Mouse (Mus musculus): ENCODE data around the gene Mfsd11.
"Not testable (repeated sequence)": the region's sequence is repeated elsewhere in the genome, so short reads cannot be mapped to it uniquely, and the experiment has no call there.

Gene Mfsd11

DNA sequence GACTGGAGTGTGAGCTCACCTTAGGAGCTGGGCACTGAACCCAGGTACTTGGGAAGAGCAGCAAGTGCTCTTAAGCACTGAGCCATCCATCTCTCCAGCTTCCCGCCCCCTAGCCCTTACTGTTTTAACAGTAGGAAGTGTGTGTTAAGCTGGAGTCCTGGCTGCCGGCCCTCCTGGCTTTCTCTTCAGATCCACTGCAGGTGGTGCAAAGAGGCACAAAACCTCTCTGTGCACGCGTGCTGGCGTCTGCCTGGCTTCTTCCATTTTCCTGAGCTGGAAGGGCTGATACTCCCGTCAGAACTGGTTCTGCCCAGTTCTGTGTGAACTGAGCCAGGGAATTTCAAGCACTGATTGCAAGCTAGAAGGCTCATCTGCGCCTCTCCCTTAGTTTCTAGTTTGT, 28.6 kb downstream of the Mfsd11 start:
- in situ Hi-C loops (cut with MboI; ENCODE audit: low sequenced_read_pairs) = loop anchor here (10.0 to 25.0 kb wide), 2 partner anchors 134 to 306 kb away; partner anchors contain the start of gene Sept9

DNA sequence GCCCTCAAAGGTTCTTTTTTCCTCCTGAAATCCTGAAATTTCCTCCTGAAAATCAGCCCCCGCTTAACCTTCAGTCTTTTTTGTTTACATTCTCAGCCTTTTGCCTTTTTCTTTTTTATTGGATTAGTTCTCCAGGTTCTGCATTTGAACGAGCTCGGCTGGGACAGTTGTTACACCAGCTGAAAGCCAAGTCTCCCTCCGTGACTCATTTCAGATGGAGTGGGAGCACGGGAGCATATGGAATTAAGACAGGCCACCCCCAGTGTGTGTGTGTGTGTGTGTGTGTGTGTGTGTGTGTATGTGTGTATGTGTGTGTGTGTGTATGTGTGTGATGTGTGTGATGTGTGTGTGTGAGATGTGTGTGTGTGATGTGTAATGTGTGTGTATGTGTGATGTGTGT, 29.2 kb downstream of the Mfsd11 start:
- in situ Hi-C loops (cut with MboI; ENCODE audit: low sequenced_read_pairs) = loop anchor here (10.0 to 25.0 kb wide), 2 partner anchors 133 to 306 kb away; partner anchors contain the start of gene Sept9

DNA sequence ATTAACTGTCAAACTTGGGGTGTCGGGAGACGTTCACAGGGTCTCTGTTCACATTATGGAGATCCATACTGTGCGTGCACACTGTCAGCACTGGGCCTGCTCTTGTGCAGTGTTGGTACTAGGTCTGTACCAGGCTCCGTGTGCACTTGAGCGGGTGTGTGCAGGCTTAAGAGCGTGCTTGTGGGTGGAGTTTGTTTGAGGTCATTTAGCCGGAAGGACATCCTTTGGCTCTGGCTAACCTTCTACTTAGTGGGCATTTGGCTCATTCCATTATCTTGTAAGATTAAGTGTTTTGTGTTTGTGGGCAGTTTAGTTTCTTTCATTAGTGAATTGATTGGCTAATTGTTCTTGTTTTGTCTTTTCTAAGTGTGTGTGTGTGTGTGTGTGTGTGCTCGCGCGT, 30.2 kb downstream of the Mfsd11 start:
- in situ Hi-C loops (cut with MboI; ENCODE audit: low sequenced_read_pairs) = loop anchor here (10.0 to 25.0 kb wide), 2 partner anchors 132 to 305 kb away; partner anchors contain the start of gene Sept9

DNA sequence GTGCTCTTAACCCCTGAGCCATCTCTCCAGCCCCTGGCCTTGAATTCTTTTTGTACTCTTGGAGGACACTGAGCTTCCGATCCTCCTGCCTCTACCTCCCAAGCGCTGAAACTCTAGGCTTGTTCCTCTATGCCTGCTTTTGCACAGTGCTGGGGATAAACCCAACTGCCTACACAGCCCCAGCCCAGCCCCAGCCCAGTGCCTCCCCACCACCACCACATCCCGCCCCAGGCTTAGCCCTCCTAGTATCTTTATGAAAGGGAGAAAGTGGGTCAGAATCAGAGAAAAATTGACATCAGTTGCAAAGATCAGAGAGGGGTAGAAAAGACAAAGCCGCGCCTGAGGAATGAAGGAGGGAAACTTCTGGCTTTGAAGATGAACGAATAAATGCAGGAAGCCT, 31.8 kb downstream of the Mfsd11 start:
- in situ Hi-C loops (cut with MboI; ENCODE audit: low sequenced_read_pairs) = loop anchor here (10.0 to 25.0 kb wide), 2 partner anchors 131 to 303 kb away; partner anchors contain the start of gene Sept9

DNA sequence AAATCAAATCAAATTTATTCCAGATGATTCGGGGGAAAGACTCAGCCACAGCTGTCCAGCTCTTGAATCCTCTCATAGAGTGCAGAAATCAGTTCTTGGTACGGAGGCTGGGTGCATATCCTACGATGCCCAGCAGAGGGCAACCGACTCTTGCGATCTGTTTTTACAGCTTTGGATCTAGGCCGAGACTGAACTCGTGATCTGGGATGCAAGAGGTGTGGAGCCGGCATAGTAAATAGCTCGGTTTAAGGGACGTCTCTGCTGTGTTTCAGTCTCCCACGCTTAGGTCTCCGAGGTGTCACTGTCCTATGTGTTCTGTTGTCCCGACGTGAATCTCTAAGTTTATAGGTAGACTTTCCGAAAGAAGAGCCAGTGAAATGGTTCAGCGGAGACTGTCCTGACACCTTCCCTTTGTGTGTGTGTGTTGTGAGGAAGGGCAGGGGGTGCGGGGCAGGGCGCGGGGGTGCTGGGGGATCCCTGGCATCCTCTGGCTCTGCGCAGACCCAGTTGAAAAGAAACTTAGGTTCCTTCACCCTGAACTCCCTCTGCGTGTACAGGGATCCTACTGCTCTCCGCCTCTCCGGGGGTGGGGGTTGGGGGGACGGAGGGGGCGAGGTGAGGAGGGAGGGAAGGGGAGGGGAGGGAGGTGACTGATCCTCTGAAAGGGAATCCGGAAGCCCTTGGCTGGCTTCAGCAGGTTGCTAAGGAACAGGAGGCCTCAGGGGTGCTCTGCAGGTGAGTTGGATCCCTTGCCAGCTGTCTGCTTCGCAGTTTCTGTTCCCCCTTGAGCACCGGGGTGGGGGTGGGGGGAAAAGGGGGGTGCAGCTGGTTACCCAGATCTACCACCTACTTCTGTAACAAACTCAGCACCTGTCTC, 33.3 kb downstream of the Mfsd11 start:
- in situ Hi-C loops (cut with MboI; ENCODE audit: low sequenced_read_pairs) = loop anchor here (10.0 to 25.0 kb wide), 2 partner anchors 129 to 302 kb away; partner anchors contain the start of gene Sept9

DNA sequence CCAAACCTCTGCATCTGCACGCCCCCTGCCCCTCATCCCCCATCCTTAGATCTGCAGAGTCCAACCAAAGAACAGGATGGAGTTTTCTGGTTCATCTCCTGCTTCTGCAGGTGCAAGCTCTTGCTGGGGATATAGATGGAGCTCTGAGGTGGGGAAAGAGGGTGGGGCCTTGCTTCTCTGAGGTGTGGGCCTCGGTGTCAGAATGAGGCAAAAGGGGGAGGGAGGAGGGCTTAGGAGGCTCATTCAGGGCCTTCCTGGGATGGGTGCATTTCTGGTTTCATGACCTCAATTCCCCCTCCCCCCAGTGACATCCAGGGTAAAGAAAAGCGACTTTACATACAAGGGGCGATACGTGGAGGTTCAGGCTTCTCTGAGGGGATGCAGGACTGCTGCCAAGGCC, 34.9 kb downstream of the Mfsd11 start:
- in situ Hi-C loops (cut with MboI; ENCODE audit: low sequenced_read_pairs) = loop anchor here (10.0 to 25.0 kb wide), 2 partner anchors 128 to 300 kb away; partner anchors contain the start of gene Sept9

DNA sequence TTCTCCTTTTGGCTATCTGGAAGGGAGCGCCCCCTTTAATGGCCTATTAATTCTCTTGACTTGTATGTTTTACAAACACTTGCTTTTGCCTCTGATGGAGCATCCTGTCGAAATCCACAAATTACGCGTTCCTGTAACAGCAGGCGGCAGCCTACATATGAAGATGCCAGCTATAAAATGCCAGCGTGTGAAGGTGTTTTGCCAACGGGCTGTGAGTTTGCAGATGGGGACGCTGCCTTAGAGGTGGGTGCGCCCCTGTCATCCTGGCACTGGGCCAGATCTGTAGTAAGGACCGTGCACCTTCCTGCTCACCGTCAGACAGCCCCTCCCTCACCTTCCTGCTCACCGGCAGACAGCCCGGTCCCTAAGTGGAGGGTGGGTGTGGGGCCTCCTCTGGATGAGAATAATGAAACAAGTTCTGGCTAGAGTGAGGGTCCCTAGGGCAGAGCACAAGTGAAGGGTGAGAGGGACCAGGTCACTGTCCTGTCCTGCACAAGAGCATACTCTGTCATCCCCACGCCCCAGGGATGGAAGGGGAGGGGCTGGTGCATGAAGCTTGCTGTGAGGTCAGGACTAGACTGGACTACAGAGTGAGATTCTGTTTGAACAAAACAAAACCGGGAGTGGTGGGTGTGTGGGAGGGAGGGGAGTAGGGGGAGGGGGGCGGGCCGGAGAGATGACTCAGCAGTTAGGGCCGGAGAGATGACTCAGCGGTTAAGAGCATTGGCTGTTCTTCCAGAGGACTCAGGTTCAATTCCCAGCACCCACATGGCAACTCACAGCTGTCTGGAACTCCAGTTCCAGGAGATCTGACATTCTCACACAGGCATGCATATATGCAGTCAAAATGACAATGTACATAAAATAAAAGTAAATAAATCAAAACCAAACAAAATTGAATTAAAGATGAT, 41.5 kb downstream of the Mfsd11 start:
- in situ Hi-C loops (cut with MboI; ENCODE audit: low sequenced_read_pairs) = loop anchor here (25.0 kb wide), 1 partner anchor 294 kb away; the partner anchor contains the start of gene Sept9

DNA sequence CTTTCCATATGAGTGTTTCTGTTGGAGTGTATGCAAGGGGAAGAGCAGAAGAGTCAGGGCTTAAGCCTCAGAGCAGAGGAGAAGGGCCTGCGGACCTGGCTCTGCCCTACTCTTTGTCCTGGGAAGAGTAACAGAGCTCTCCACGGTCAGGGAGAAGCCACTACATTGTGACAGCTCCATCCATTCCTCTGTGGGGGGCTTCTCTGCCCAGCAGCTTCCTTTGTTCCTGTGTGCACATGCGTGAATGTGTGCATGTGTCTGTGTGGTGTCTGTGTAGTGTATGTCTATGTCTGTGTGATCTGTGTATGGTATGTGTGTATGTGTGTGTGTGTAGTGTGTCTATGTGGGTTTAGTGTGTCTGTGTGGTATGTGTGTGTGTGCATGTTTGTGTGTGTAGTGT, 43.2 kb downstream of the Mfsd11 start:
- in situ Hi-C loops (cut with MboI; ENCODE audit: low sequenced_read_pairs) = loop anchor here (25.0 kb wide), 1 partner anchor 292 kb away; the partner anchor contains the start of gene Sept9

DNA sequence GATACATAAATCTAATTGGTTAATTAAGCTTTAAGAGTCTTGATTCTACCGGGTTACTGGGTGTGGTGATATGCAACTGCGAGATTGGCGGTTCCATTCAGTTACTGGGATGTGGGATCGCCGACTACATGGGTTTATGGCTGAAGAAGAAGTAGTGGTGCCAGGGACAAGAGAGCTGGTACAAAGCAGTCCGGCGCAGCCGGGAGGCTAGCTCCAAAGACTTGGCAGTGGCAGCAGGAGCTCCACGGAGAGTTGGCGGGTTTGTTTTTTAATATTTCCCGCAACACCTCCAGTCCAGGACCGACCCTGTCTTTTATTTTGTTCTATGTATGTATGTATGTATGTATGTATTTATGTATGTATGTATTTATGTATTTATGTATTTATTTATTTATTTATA, 47.0 kb downstream of the Mfsd11 start:
- in situ Hi-C loops (cut with MboI; ENCODE audit: low sequenced_read_pairs) = loop anchor here (25.0 kb wide), 1 partner anchor 288 kb away; the partner anchor contains the start of gene Sept9

DNA sequence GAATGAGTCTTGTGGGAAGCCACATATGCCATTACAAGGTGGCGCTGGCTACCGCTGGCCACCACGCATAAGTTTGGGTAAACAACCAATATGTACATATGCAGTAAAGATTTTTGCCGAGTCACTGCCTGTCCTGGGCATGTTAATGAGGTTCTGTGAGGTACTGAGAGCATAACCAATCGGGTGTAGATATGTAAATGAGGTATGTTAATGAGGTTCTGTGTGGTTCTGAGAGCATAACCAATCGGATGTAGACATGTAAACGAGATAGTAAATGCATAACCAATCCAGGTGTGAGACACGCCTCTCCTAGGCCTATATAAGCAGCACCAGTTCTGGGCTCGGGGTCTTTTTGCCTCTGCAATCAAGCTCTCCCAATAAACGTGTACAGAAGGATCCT, 50.3 kb downstream of the Mfsd11 start:
- in situ Hi-C loops (cut with MboI; ENCODE audit: low sequenced_read_pairs) = not testable (repeated sequence)

DNA sequence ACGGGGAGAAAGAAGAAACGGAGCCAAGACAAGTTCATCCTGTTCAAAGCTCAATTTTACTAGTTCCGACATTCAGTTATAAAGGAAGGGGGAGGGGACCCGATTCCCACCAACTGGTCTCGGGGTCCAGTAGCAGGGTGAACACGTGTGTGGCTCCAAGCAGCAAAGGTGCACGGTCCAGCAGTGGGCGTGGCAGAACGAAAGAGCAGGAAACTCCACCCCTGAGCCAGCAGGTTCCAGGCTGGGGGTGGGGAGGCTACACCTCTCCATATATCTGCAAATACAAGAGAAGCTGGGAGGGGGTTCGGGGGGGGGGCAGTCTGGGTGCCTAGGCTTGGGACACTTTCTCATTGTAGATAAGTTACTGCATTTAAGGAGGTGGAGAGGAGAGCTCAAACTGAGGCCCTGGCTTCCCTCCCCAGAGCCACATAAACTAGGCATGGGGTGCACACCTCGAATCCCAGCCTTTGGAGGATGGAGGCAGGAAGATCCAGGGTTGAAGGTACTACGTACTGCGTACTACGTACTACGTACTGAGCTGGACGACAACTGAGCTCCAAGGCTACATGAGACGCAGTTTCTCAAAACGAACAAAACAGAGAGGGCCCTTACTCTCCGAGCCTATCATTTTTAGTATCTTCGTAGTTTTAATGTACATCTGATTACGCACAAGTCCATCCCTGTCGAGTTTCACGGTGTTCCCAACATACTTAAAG, 53.7 kb downstream of the Mfsd11 start:
- in situ Hi-C loops (cut with MboI; ENCODE audit: low sequenced_read_pairs) = no loop called here

DNA sequence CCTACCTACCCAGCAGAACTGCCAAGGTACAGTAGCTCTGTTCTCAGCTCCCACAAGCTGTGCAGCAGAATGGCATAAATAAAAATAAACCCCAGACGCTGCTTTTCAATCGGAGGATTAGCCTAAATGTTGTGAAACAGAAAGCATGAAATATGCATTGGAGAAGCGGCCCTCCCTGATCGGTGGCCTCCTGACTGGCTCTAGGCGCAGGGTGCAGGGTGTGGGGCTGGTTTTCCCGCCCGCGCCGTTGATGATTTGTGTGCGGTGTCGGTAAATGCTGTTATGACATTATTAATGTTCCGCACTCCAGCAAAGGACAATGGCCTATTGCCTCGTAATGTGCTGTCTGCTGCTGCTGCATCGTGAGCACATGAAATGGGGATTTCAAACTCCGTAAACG, 61.3 kb downstream of the Mfsd11 start:
- in situ Hi-C loops (cut with MboI; ENCODE audit: low sequenced_read_pairs) = no loop called here

DNA sequence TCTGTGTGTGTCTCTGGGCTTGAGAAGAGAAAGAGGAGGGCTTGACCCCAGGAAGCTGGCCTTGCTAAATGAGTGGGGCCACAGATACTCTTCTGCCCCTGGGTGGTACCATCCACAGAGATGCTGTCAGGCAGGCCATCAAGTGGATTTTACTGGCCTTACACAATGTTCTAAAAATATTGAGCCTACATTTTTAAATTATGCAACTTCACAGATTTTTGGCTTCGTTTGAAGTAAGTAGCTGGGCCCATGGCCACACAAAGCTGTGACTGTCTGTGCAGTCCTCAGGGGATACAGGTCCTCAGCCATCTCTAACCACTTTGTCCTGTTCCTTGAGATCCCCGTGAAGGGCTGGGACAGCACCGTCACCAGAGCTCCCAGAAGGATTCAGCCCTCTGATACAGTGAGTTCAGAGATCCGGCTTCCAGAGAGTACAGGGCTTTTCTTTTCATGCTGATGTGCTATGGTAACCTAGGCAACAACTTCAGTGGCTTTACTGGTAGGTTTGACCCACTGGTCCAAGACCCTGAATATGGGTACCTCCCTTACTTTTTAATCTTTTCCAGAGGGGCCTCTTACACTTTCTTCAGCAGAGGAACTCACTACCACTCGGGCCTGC, 62.1 kb downstream of the Mfsd11 start:
- in situ Hi-C loops (cut with MboI; ENCODE audit: low sequenced_read_pairs) = no loop called here

DNA sequence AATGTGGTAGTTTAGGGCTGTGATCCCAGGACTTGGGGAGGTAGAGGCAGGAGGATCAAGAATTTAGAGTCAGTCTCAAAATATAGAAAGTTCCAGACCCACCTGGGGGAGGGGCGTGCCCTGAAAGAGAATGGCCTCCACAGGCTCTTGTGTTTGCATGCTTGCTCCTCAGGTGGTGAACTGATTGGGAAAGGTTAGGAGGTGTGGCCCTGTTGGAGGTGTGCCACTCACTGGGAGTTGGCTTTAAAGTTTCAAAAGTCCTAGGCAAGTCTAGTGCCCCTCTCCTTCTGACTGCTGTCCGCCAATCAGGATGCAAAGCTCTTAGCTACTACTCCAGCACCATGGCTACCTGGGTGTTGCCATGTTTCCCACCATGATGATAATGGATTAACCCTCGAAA, 63.0 kb downstream of the Mfsd11 start:
- in situ Hi-C loops (cut with MboI; ENCODE audit: low sequenced_read_pairs) = no loop called here

DNA sequence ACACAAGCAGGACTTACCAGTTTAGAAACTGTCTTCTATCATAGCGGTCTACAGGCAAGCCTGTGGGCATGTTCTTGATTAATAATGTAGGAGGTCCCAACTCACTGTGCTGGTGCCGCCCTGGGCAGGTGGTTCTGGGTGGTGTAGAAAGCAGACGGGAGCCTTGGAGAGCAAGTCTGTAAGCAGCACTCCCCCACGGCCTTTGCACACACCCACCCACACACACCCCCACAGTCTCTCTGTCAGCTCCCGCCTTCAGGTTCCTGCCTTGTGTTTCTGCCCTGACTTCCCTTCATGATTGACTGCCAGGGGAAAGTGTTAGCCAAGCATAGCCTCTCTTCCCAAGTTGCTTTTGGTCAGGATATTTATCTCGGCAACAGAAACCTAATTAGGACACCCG, 65.1 kb downstream of the Mfsd11 start:
- in situ Hi-C loops (cut with MboI; ENCODE audit: low sequenced_read_pairs) = no loop called here

DNA sequence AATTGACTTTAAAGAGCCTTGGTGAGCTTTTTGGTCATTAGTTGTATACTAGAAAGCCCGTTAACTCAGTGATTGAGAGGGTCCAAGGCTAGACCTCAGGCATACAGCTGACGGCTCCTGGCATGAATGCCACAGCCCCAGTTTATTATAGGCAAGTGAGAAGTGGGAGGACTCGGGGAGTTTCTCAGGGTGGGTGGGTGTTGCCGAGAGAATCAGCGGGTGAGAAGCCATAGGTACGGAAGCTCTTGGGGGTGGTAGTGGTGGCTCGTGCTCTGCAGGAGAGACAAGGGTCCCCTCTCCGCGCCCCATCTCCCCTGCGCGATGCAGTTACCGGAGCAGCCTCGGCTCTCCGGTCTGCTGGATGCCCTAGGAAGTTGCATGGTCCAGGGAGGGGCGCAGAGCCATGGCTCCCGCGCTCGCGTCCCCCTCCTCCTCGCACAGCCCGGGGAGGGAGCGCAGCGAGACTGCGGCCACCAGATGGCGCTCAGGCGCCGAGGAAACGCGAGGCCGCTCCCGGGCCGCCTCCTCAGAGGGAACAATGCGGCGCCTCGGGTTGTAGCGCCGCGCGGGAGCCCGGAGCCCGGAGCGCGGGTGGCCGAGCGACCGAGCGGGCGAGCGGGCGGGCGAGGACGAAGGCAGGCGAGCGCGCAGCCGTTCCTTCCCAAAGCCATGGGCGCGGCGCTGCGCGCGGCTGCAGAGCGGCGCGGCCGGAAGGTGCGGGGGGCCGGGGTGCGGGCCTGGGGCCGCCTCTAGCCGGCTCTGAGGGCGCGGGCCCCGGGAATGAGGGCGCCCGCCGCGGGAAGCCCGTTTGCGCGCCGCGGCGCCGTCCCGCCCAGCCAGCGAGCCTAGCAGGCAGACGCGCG, 66.3 kb downstream of the Mfsd11 start, which contains the start of gene Mgat5b:
Gene Mgat5b (plus strand): TSS at position 541 of the 863 bp plus-strand sequence.
- in situ Hi-C loops (cut with MboI; ENCODE audit: low sequenced_read_pairs) = no loop called here

DNA sequence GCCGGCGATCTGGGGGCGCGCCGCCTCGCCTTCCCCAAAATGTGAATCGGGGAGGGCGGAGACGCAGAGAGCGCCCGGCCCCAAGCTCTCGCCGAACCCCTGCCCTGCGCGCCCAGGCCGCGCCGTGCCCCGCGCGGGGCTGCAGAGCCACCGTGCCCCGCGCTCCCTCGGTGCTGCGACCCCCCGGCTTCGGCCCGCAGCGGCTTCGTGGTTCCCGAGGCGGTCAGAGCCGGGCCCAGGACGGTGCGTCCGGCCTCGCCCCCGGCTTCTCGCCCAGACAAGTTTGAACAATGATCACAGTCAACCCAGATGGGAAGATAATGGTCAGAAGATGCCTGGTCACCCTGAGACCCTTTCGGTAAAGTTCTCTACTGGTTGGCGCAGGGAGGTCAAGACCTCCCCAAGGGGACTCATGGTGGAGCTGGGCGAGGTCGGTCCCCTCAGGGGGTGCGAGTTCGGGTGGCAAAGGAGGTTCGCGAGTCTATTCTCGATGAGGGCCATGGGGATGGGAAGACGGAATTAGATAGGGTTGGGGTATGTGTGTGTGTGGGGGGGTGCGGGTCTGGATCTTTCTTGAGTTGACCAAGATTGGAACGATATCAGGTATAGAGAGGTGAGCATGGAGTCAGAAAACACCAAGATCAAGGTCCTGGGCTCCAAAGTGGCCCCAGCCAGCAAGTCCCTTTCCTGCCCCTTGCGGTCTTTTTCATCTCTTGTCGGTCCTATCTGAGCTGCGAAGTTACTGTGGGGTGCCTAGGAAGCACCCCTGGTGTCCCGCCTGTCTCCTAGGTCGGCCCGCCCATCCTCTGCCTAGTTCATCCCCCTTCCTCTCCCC, 67.2 kb downstream of the Mfsd11 start:
- in situ Hi-C loops (cut with MboI; ENCODE audit: low sequenced_read_pairs) = no loop called here

DNA sequence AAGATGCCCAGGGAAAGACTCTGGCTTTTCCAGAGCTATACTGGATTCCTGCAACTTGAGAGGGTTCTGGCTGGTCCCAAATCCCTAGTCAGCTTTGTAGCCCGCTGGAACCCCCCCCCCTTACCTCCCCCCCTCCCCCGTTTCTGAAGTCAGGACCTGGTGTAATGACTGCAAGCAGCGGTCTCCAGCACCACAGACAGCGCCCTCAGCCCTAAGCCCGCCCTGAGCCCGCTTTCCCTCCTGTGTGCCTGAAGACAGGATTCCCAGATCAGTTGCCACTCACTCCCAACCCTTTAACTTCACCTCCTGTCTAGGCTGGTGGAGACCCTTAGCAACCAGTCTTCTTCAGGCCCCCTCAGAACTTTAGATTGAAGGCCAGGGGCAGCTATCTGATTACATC, 68.5 kb downstream of the Mfsd11 start:
- in situ Hi-C loops (cut with MboI; ENCODE audit: low sequenced_read_pairs) = no loop called here

Measured in CH12F3 (cell line).